Mouse (Mus musculus) left cerebral cortex, postnatal 36 days (tissue): ENCODE data around the gene Dna2. TPM values are rescaled to one million over a fixed set of nuclear protein-coding genes. Genes with fewer than 3 reads are reported as not detected.

ENCODE experiments used
- DNase-seq, 2 experiments: peaks; one replicate each; pipeline ENCODE4 v3.0.0; 2021 to 2022; ENCODE audit warnings: low spot score in 2 of 2, mixed read lengths in 1 of 2
- intact Hi-C: fragments of 180-260 bp; cut with DNase I; formaldehyde crosslinking; loops from one replicate; pipeline ENCODE4 v1.15.1; 2025
- total RNA-seq, 2 experiments: library from RNA; stranded (reverse); gene quantifications; 2 replicates each; pipeline ENCODE4 v1.2.3; 2021

Gene Dna2
- total RNA-seq, 2 experiments from 2014 or later: 1.5 to 2.7 TPM

DNA sequence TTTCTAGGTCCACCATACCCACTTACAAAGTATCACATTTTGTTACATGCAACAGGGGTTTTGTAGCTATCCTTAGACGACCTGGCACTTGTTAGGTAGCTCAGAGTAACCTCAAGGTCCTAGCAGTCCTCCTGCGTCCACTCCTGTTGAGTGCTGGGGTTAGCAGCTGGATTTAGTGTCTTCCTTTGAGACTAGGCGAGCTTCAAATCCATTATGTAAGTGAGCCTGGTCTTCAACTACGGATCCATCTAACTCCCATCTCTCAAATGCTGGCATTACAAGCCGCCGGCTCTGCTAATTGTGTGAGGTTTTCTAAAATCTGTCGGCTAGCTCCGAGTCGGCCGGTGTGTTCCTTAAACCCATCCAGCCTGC lies 32.8 kb downstream of the Dna2 start:
- no peak for DNase-seq
- intact Hi-C loops: loop anchor here (5.0 kb wide), 1 partner anchor 127 kb away; no protein-coding TSS in a partner anchor

- DNase-seq: peak; percentile 88 to 89
- intact Hi-C loops: loop anchor here (5.0 kb wide), 1 partner anchor 128 kb away; no protein-coding TSS in a partner anchor
These were observed 33.5 kb downstream of the Dna2 start, which contains the start of gene Rufy2 for GRCm38 (mm10) chr10:62980039-62980954. Gene Rufy2, plus strand, starts transcription at chr10:62980223.

DNA sequence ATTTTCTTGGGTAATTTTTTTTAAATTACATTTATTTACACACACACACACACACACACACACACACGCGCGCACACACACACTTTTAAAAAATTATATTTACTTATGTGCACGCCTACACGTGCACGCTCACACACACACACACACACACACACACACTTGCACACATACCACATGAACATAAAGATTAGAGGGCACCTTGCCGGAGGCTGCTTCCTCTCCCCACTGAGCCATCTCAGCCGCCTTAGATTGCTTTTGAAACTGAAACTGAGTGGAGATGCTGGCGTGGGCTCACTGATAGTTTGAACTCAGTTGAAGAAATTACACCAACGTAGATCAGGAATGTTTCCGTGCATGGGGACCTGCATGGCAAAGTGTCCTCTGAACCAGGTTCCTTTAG lies 37.2 kb downstream of the Dna2 start:
- no peak for DNase-seq
- intact Hi-C loops: loop anchor here (5.0 kb wide), 1 partner anchor 132 kb away; no protein-coding TSS in a partner anchor

DNA sequence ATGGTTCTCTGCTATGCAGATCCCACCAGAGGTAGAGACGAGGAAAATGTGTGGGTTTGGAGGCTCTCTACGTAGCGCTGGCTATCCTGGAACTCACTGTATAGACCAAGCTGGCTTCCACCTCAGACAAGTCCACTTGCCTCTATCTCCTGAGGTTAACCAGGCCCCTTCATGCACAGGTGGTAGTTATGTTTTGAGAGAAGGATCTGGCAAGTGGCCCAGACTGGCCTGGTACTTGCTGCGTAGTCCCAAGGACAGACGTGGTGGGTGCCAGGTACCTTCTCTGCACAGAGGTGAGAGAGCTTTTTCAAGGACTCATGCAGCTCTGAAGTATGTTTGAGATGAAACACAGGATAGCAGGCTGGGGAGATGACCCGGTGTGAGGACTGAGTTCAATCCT lies 37.7 kb downstream of the Dna2 start:
- intact Hi-C loops: loop anchor here (5.0 kb wide), 1 partner anchor 132 kb away; no protein-coding TSS in a partner anchor
- no peak for DNase-seq

- intact Hi-C loops: no loop called here
These were observed 40.5 kb downstream of the Dna2 start for GRCm38 (mm10) chr10:62987341-62987740.

DNA sequence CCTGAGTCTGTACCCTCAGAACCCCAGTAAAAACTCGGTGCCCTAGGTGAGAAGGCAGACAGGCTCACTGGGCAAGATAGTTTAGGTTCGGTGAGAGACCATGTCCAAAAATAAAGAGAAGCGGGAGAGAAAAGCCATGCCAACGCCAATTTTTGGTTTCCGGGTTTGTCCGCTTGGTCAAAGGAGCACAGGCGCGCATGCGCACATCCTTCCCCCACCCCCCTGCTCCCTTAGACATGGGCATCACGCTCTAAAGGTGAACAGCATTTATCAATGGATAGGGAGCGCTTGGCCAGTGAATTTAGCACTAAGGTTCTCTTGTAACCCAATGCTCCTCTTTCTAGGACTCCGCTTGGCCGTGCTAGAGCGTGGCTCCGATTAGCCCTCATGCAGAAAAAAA lies 43.8 kb downstream of the Dna2 start:
- no peak for DNase-seq
- intact Hi-C loops: no loop called here

More at GRCm38 (mm10) chr10:62987341-62987740, 40.5 kb downstream of the Dna2 start:
- DNase-seq: no peak

- DNase-seq: no peak
- intact Hi-C loops: no loop called here
These were observed 47.2 kb downstream of the Dna2 start for GRCm38 (mm10) chr10:62993991-62994390.

DNA sequence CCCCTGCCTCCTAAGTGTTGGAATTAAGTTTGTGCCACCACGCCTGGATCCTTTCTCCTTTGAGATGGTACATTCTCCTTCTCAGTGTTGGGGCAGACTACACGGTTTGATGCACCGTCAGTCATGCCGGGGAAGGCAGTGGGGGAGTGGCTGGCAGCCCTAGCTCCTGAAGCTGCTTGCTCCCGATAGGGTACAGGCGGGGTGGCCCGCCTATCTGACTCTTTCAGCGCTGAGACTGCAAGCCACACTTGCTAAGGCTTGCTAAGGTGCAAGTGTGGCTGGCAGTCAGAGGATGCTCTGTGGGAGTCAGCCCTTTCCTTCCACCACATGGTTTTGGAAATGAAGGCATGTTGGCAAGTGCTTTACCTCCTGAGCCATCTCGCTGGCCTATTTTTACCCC lies 53.8 kb downstream of the Dna2 start:
- DNase-seq: no peak
- intact Hi-C loops: no loop called here

DNA sequence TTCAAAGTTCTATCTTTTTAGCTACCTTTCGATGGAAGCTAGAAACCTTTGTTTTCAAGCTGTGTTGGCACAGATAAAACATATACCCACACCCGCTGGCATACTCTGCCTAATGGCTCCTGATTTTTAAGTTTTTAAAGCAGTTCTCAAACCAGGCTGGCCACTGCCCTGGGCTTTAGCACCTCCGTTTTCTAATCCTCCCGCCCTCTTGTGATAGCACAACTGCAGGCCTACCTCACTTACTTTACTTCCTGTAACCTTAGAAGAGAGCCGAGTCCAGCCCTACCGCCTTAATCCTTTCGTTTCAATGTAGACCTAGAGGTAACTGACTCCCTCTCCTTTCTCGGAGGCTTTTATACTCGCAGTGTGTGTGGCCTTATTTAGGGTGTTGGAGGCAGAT lies 56.4 kb downstream of the Dna2 start:
- intact Hi-C loops: no loop called here
- DNase-seq: no peak

DNA sequence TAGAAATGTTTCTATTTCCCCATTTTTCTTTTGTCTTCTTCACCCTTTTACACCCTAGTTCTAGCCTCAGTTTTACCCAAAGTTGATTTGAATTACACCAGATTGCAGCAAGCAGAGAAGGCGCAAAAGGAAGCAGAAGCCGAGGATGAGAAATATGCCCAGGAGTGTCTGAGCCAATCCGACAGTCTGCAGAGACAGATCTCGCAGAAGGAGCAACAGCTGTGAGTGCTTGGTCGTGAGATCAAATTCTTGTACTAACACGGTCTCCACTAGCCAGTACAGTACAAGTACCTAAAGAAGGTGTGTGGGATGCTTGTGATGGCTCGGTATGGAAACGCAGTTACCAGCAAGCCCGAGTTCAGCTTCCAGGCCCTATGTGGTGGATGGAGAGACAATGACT lies 57.7 kb downstream of the Dna2 start:
- no peak for DNase-seq
- intact Hi-C loops: no loop called here

DNA sequence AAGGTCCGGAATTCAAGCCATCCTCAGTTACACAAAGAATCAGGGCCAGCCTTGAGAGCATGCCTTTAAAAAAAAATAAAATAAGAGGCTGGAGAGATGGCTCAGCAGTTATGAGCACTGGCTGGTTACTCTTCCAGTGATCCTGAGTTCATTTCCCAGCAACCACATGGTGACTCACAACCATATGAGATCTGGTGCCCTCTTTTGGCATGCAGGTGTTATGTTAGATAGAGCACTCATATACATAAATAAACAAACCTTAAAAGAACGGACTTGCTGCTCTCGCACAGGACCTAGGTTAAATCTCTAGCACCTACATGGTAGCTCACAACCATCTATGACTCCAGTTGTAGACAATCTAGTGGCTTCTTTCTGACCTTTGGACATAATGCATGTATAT lies 61.4 kb downstream of the Dna2 start:
- DNase-seq: no peak
- intact Hi-C loops: no loop called here

DNA sequence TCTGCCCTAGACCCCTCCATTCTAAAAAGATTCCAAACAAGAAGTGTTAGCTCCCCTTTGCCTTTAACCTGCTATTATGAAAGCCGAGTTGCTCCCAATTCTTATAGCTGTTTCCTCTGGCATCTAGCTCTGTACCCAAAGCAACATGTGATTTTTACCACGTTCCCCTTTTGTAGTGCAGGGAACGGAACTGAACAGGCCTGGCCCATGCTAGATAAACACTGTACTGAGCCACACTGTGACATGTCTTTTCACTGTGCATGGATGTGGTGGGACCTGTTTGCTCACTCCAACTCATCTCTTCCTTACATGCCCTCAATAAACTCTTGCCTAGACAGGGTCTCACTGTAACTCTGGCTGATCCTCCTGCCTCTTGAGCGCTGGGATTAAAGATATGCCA lies 63.4 kb downstream of the Dna2 start:
- intact Hi-C loops: no loop called here
- no peak for DNase-seq

DNA sequence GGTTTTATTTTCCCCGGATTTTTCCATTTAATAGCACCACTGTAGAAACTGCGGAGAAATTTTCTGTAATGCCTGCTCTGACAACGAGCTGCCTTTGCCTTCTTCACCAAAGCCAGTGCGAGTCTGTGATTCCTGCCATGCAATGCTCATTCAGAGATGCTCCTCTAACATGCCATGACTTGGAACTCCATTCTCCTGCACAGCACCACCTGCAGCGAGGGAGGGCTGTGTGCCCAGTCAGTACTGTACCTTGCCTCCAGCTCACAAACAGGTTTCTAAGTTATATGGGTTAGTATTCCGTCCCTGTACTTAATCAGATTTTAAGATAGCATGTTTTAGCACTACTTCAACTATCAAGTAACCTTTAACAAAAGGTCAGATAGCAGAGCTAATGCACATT lies 64.7 kb downstream of the Dna2 start:
- no peak for DNase-seq
- intact Hi-C loops: no loop called here

GRCm38 (mm10) chr10:63013476-63013875 lies 66.7 kb downstream of the Dna2 start:
- intact Hi-C loops: no loop called here
- no peak for DNase-seq

- DNase-seq: no peak
- intact Hi-C loops: no loop called here
These were observed 67.3 kb downstream of the Dna2 start for GRCm38 (mm10) chr10:63014168-63014567.

DNA sequence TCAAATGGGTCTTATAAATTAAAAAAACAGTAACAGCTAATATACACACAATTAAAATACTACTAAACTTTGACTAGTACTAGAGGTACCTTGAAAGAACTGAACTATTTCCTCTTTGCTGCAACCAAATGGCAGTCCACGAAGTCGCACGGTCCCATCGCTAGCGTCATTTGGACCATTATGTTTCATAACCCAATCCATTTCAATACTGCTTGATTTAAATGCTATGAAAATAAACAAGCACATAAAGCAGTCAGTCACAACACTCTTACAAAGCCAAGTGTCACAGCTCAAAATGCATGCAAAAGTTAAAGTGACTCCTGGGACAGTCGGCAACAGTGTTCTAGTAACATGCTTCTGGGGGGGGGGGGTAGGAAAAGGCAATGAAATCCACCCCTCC lies 72.5 kb downstream of the Dna2 start:
- DNase-seq: no peak
- intact Hi-C loops: no loop called here

DNA sequence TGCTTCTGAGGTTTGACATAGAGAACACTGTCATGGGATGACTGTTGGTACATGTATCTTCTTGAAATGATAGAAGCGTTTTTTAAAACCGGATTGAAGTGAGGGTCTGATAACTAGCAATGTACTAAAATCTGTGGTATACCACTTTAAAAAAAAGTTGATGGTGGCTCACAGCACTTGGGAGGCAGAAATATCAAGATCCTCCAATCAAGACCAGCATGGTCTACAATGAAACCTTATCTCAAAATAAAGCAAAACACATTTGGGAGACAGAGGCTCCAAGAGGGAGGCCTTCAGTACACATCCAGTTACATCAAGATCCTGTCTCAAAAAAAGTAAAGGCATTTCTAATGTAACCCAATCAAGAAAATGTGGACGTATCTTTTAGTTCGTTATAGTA lies 74.9 kb downstream of the Dna2 start:
- intact Hi-C loops: loop anchor here (10.0 kb wide), 1 partner anchor 83 kb away; no protein-coding TSS in a partner anchor
- no peak for DNase-seq

- peak in 1 of 2 experiments; percentile 24 for DNase-seq
- intact Hi-C loops: loop anchor here (10.0 kb wide), 1 partner anchor 82 kb away; no protein-coding TSS in a partner anchor
These were observed 75.8 kb downstream of the Dna2 start for GRCm38 (mm10) chr10:63022541-63023120.

GRCm38 (mm10) chr10:63023121-63023748 lies 76.4 kb downstream of the Dna2 start:
- peak; percentile 64 to 68 for DNase-seq
- intact Hi-C loops: loop anchor here (10.0 kb wide), 1 partner anchor 82 kb away; no protein-coding TSS in a partner anchor
